Mouse (Mus musculus): ENCODE measurements around the gene Rrp36.

DNA sequence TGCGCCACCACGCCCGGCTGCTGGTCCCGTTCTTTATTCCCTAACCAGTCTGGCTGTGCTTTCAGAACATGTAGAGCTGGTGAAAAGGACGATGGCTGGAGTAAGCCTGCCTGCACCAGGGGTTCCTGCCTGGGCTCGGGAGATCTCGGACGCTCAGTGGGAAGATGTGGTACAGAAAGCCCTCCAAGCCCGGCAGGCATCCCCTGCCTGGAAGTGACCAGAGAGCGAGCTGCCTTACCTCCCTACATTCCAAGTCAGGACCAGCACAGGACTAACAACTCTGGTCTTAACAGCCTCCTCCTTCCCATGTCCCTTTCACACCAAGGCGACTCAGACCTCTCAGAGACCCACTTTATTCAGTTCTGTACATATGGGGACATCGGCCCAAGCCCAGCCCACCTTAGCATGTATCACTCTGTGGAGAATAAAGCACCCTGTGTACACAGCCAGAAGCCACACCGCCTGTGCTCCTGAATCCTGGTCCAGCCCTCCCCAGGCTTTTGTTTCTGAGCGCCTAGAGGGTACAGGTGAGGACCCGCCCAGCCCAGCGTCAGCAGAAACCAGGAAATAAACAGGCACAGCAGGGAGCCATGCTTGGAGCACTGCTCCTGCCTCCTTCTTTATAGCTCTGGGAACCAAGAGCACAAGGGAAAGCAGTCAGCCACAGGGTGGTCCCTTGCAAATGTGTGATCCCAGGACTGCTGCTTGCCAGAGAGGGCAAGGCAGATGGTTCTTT, 8.7 kb upstream of the Rrp36 start:
- TF ChIP-seq CTCF (IDR thresholded peaks at IDR 0.05) (no peak), EP300 (IDR thresholded peaks at IDR 0.05) (no peak)

Measured in lung, postnatal 0 days (tissue).